Comparison of ENCODE assay signal across 17 mouse cellular contexts in genomic region chr5:53315829-53316228, GRCm38 (mm10). TPM values are rescaled to one million over a fixed set of nuclear protein-coding genes. Genes with fewer than 3 reads are reported as not detected.
DNase-seq lines count a peak whose midpoint lies in the region; ATAC-seq and TF ChIP-seq lines count a peak whose summit lies in the region.
"Had no signal": no experiment of that assay in that cellular context is flagged by ENCODE, and none has a peak within 500 bp of the region (broad histone marks: within the 10 kb centered on the region; RNA-seq: fewer than 3 reads in every experiment).

No protein-coding gene starts in this region.

- TF ChIP-seq EP300 in liver, embryonic 14.5 days (IDR thresholded peaks at IDR 0.05; ENCODE audit: low read depth), result no peak

- no peaks in the 10 kb centered on the region for H3K9me3 ChIP-seq in liver, embryonic 14.5 days (ENCODE audit: control insufficient read depth, low read length)
- no peaks in the 10 kb centered on the region for H3K9me3 ChIP-seq in liver, embryonic 12.5 days (replicated peaks)
- H3K9me3 ChIP-seq in E14TG2a.4 (ENCODE audit: low read length), result peaks cover 1% of the 10 kb centered on the region; the same call in 1 of the 2 replicates
- H3K9me3 ChIP-seq: embryonic facial prominence, embryonic 15.5 days; forebrain, embryonic 12.5 days; kidney, embryonic 15.5 days; limb, embryonic 15.5 days; stomach, embryonic 15.5 days had no signal

- no peak overlapping the region for H3K4me3 ChIP-seq in gastrocnemius, adult 2 months
- H3K4me3 ChIP-seq in liver, embryonic 14.5 days (ENCODE audit: insufficient read depth in 1 of 2, low read depth in 2 of 2, low read length in 2 of 2), result no peak overlapping the region
- H3K4me3 ChIP-seq in liver, embryonic 12.5 days, result no peak overlapping the region
- H3K4me3 ChIP-seq in E14TG2a.4 (replicated peaks; ENCODE audit: low read length), result no peak overlapping the region
- H3K4me3 ChIP-seq: embryonic facial prominence, embryonic 15.5 days; forebrain, embryonic 12.5 days; kidney, embryonic 15.5 days; limb, embryonic 15.5 days; stomach, embryonic 15.5 days had no signal

- H3K27ac ChIP-seq in gastrocnemius, adult 2 months, result peak overlapping the region; percentile 73
- H3K27ac ChIP-seq in liver, embryonic 14.5 days, result no peak overlapping the region
- no peak overlapping the region for H3K27ac ChIP-seq in liver, embryonic 12.5 days
- H3K27ac ChIP-seq: embryonic facial prominence, embryonic 15.5 days; forebrain, embryonic 12.5 days; kidney, embryonic 15.5 days; limb, embryonic 15.5 days; stomach, embryonic 15.5 days had no signal

- no peak overlapping the region for H3K4me2 ChIP-seq in liver, embryonic 14.5 days (ENCODE audit: low read depth)
- no peak overlapping the region for H3K4me2 ChIP-seq in liver, embryonic 12.5 days
- H3K4me2 ChIP-seq: embryonic facial prominence, embryonic 15.5 days; forebrain, embryonic 12.5 days; kidney, embryonic 15.5 days; limb, embryonic 15.5 days; stomach, embryonic 15.5 days had no signal

- no peaks in the 10 kb centered on the region for H3K27me3 ChIP-seq in liver, embryonic 14.5 days (ENCODE audit: control insufficient read depth, insufficient read depth, low read length)
- H3K27me3 ChIP-seq in liver, embryonic 12.5 days (replicated peaks), result no peaks in the 10 kb centered on the region
- no peaks in the 10 kb centered on the region; the same call in 1 of the 2 replicates for H3K27me3 ChIP-seq in E14TG2a.4 (ENCODE audit: insufficient read depth, low read length)
- H3K27me3 ChIP-seq: embryonic facial prominence, embryonic 15.5 days; forebrain, embryonic 12.5 days; kidney, embryonic 15.5 days; limb, embryonic 15.5 days; stomach, embryonic 15.5 days had no signal

- DNase-seq in gastrocnemius, adult 2 months, result no peak
- no peak for DNase-seq in gastrocnemius, adult 8-10 months (ENCODE audit: low spot score in 2 of 2)
- no peak for DNase-seq in liver, embryonic 14.5 days (ENCODE audit: low read depth in 3 of 3, low spot score in 3 of 3)
- peak; percentile 13 for DNase-seq in induced T-regulatory cell, adult 2 months (ENCODE audit: low read depth)
- no peak for DNase-seq in spleen, adult 18-20 months
- DNase-seq: adrenal gland, adult 8-10 months; cerebellum, adult 8-10 months; lung, postnatal 10 days; thymus, postnatal 4 days had no signal

- no peak overlapping the region for H3K9ac ChIP-seq in liver, embryonic 14.5 days (replicated peaks)
- no peak overlapping the region for H3K9ac ChIP-seq in liver, embryonic 12.5 days
- H3K9ac ChIP-seq: embryonic facial prominence, embryonic 15.5 days; forebrain, embryonic 12.5 days; kidney, embryonic 15.5 days; limb, embryonic 15.5 days; stomach, embryonic 15.5 days had no signal

- 43% methylated on average over 2 of the region's 2 CpGs for WGBS in liver, embryonic 14.5 days (ENCODE audit: insufficient replicate concordance)
- WGBS in liver, embryonic 12.5 days (ENCODE audit: insufficient replicate concordance), result 36% methylated on average over 2 of the region's 2 CpGs

- no peaks in the 10 kb centered on the region for H3K4me1 ChIP-seq in liver, embryonic 14.5 days (replicated peaks; ENCODE audit: control insufficient read depth in 2 of 2, insufficient read depth in 2 of 2, low read length in 1 of 2)
- no peaks in the 10 kb centered on the region for H3K4me1 ChIP-seq in liver, embryonic 12.5 days
- no peaks in the 10 kb centered on the region for H3K4me1 ChIP-seq in E14TG2a.4 (replicated peaks; ENCODE audit: low read depth, low read length)
- H3K4me1 ChIP-seq: embryonic facial prominence, embryonic 15.5 days had no signal

- intact Hi-C loops in gastrocnemius, adult 2 months (cut with DNase I), result no loop called here

- ATAC-seq in liver, embryonic 14.5 days (ENCODE audit: insufficient read depth), result no peak
- ATAC-seq in liver, embryonic 12.5 days, result no peak
- no peak for ATAC-seq in megakaryocyte-erythroid progenitor cell, adult 5-6 weeks (replicated peaks; ENCODE audit: low FRiP score, low TSS enrichment, poor library complexity, severe bottlenecking)

- no peaks in the 10 kb centered on the region for H3K36me3 ChIP-seq in liver, embryonic 14.5 days (replicated peaks; ENCODE audit: control insufficient read depth, insufficient read depth, low read depth)
- H3K36me3 ChIP-seq in liver, embryonic 12.5 days, result no peaks in the 10 kb centered on the region
- H3K36me3 ChIP-seq in E14TG2a.4 (ENCODE audit: insufficient read depth, low read length), result no peaks in the 10 kb centered on the region
- H3K36me3 ChIP-seq: embryonic facial prominence, embryonic 15.5 days; forebrain, embryonic 12.5 days; kidney, embryonic 15.5 days; limb, embryonic 15.5 days; stomach, embryonic 15.5 days had no signal

- peak; percentile 14; the same call in 1 of the 2 replicates for TF ChIP-seq CTCF in gastrocnemius, adult 2 months (IDR thresholded peaks at IDR 0.05)
- 0 out of 2 replicates have a peak, but pooled peaks have one; percentile 12 for TF ChIP-seq CTCF in liver, embryonic 14.5 days (IDR thresholded peaks at IDR 0.05; ENCODE audit: low read depth)
- TF ChIP-seq CTCF in E14TG2a.4 (conservative IDR thresholded peaks at IDR 0.05; ENCODE audit: low read length), result peak; percentile 31

RNA-seq across cellular contexts. Expression of gene Smim20, which starts 48.9 kb away (rescaled TPM):
- 10 to 100 TPM; 55.5 to 67.5 TPM for total RNA-seq in gastrocnemius, adult 2 months (2021)
- total RNA-seq in gastrocnemius, adult 8-10 months (2022), result 10 to 100 TPM; 55.1 to 62.3 (median 58.3) TPM
- polyA plus RNA-seq in liver, embryonic 14.5 days (2012; rRNA removed), result 15.4 and 17.3 TPM in 2 replicates
- polyA plus RNA-seq in liver, embryonic 14.5 days (2014; fragmentation: Nextera tagmentation; extraction: Ambion mirVana), result 35.2 and 38.5 TPM in 2 replicates
- 38.3 and 47.5 TPM in 2 replicates for polyA plus RNA-seq in liver, embryonic 12.5 days (2016; fragmentation: Nextera tagmentation; extraction: Ambion mirVana)
- 56.5 and 92.9 TPM in 2 replicates for total RNA-seq in megakaryocyte-erythroid progenitor cell, adult 5-6 weeks (2014; fragmentation: Nextera tagmentation)
- total RNA-seq in megakaryocyte-erythroid progenitor cell, adult 5-6 weeks (2017), result 30.0 and 44.5 TPM in 2 replicates
